Mouse (Mus musculus): ENCODE measurements at regions not wholly inside any gene's neighbourhood (a gene's known extent, or its start where the extent isn't known, plus 50 kb on each side); places are given as distances from the start of the nearest gene placed in this dataset.

DNA sequence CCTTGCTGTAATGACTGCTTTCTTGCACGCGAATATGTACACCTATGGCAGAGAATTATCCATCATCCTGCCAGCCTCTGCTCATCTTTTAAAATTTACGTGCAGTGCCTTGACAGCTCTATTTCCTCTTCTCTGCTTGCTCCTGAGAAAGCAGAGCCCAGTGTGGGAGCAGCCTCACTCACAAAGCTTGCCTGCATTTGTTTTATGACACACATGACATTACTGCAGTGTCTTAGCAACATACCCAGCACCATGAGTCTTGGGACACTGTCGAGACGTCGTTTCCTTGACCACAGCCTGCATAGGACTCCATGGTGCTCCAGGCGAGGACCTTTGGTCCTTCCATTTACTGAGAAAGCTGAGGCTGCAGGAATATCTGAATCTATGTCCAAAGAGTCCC lies 2055.4 kb upstream of the Lrrc6 start:
- no peak overlapping the region for H3K9ac ChIP-seq (ENCODE audit: control insufficient read depth, low read depth, low read length, poor library complexity, severe bottlenecking)
- H3K79me2 ChIP-seq (ENCODE audit: control insufficient read depth, insufficient read depth, low read length, poor library complexity), result no peaks in the 10 kb centered on the region
- H3K4me3 ChIP-seq (ENCODE audit: control insufficient read depth in 1 of 2, insufficient read depth in 1 of 2, low read depth in 2 of 2, low read length in 2 of 2), result no peak overlapping the region
- no peaks in the 10 kb centered on the region for H3K9me3 ChIP-seq (replicated peaks; ENCODE audit: insufficient read depth, low read length)
- no peaks in the 10 kb centered on the region for H3K27me3 ChIP-seq (ENCODE audit: control insufficient read depth in 1 of 2, insufficient read depth in 2 of 2, low read length in 2 of 2)
- TF ChIP-seq ZKSCAN1 (IDR thresholded peaks at IDR 0.05; ENCODE audit: low read depth, low read length), result no peak
- no peak overlapping the region for H3K27ac ChIP-seq (ENCODE audit: control insufficient read depth, low read depth, low read length)
- no peaks in the 10 kb centered on the region for H3K4me1 ChIP-seq (ENCODE audit: control insufficient read depth in 1 of 2, insufficient read depth in 2 of 2, low read length in 2 of 2)
- H3K36me3 ChIP-seq (ENCODE audit: control insufficient read depth in 1 of 2, insufficient read depth in 2 of 2, low read length in 2 of 2), result no peaks in the 10 kb centered on the region
- no peak for DNase-seq (ENCODE audit: low read depth, low spot score)

DNA sequence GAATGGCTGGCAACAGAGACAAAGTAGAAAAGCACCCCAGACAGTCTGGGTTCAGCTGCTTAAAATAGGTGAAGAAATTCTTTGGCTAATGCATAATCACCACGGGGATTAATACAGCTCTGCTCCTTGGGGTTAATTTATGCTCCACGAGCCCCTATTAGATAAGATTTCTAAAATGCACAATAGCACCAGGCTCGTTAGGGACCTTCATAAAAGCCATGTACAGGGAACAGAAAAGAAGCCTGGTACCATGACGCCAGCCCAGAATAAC lies 2035.3 kb upstream of the Lrrc6 start:
- no peak for DNase-seq (ENCODE audit: low read depth, low spot score)
- H3K79me2 ChIP-seq (ENCODE audit: control insufficient read depth, insufficient read depth, low read length, poor library complexity), result no peaks in the 10 kb centered on the region
- H3K4me3 ChIP-seq (ENCODE audit: control insufficient read depth in 1 of 2, insufficient read depth in 1 of 2, low read depth in 2 of 2, low read length in 2 of 2), result no peak overlapping the region
- no peaks in the 10 kb centered on the region for H3K36me3 ChIP-seq (ENCODE audit: control insufficient read depth in 1 of 2, insufficient read depth in 2 of 2, low read length in 2 of 2)
- H3K9me3 ChIP-seq (replicated peaks; ENCODE audit: insufficient read depth, low read length), result no peaks in the 10 kb centered on the region
- no peak overlapping the region for H3K9ac ChIP-seq (ENCODE audit: control insufficient read depth, low read depth, low read length, poor library complexity, severe bottlenecking)
- no peak for TF ChIP-seq NRF1 (IDR thresholded peaks at IDR 0.05; ENCODE audit: insufficient read depth, low read depth, low read length, poor library complexity, severe bottlenecking)
- TF ChIP-seq BHLHE40 (IDR thresholded peaks at IDR 0.05; ENCODE audit: borderline replicate concordance, low read depth, low read length), result no peak
- no peak for TF ChIP-seq SIN3A (IDR thresholded peaks at IDR 0.05; ENCODE audit: low read length)
- TF ChIP-seq TBP (IDR thresholded peaks at IDR 0.05; ENCODE audit: low read depth, low read length), result no peak
- TF ChIP-seq RCOR1 (IDR thresholded peaks at IDR 0.05; ENCODE audit: low read depth, low read length), result no peak
- TF ChIP-seq MXI1 (IDR thresholded peaks at IDR 0.05; ENCODE audit: low read depth, low read length), result no peak
- TF ChIP-seq USF1 (IDR thresholded peaks at IDR 0.05; ENCODE audit: low read depth, low read length), result no peak
- no peak for TF ChIP-seq MAX (IDR thresholded peaks at IDR 0.05; ENCODE audit: low read length)
- TF ChIP-seq KAT2A (conservative IDR thresholded peaks at IDR 0.05; ENCODE audit: low read depth, low read length), result no peak
- no peak for TF ChIP-seq TAL1 (IDR thresholded peaks at IDR 0.05; ENCODE audit: low read length)
- no peak for TF ChIP-seq HCFC1 (IDR thresholded peaks at IDR 0.05; ENCODE audit: low read depth, low read length)
- no peak for TF ChIP-seq MYC (IDR thresholded peaks at IDR 0.05; ENCODE audit: low read depth, low read length)
- no peak for TF ChIP-seq USF2 (IDR thresholded peaks at IDR 0.05; ENCODE audit: borderline replicate concordance in 1 of 2, insufficient read depth in 1 of 2, low read depth in 1 of 2, low read length in 2 of 2)
- no peak for TF ChIP-seq POLR2A (IDR thresholded peaks at IDR 0.05; ENCODE audit: control insufficient read depth in 1 of 2, insufficient read depth in 1 of 2, low read depth in 1 of 2, low read length in 2 of 2, poor library complexity in 1 of 2)
- TF ChIP-seq MEF2A (IDR thresholded peaks at IDR 0.05; ENCODE audit: extremely low read depth, insufficient replicate concordance, low read depth, low read length, poor library complexity, severe bottlenecking), result no peak
- no peak for TF ChIP-seq TCF12 (IDR thresholded peaks at IDR 0.05; ENCODE audit: low read depth, low read length)
- TF ChIP-seq GATA1 (IDR thresholded peaks at IDR 0.05; ENCODE audit: low read depth, low read length), result no peak
- no peaks in the 10 kb centered on the region for H3K4me1 ChIP-seq (ENCODE audit: control insufficient read depth in 1 of 2, insufficient read depth in 2 of 2, low read length in 2 of 2)
- H3K27me3 ChIP-seq (ENCODE audit: control insufficient read depth in 1 of 2, insufficient read depth in 2 of 2, low read length in 2 of 2), result no peaks in the 10 kb centered on the region
- no peak overlapping the region for H3K27ac ChIP-seq (ENCODE audit: control insufficient read depth, low read depth, low read length)

Measured in MEL (cell line).